Mouse (Mus musculus) liver, postnatal 0 days (tissue): ENCODE data around the gene Phospho1.

Source experiments
- CTCF ChIP-seq: sonication (generic); IDR thresholded peaks from 2 replicates; pipeline ENCODE4 v1.5.1; 2016; ENCODE audit warnings: antibody characterized with exemption, low read depth
- EP300 ChIP-seq: IDR thresholded peaks from 2 replicates; pipeline ENCODE4 v1.6.1; 2016; ENCODE audit warnings: antibody characterized with exemption, low read depth, mild to moderate bottlenecking

GRCm38 (mm10) chr11:95831276-95831619 lies 6.9 kb downstream of the Phospho1 start:
- TF ChIP-seq CTCF (no peak), EP300 (no peak)
